In the genomic region with DNA sequence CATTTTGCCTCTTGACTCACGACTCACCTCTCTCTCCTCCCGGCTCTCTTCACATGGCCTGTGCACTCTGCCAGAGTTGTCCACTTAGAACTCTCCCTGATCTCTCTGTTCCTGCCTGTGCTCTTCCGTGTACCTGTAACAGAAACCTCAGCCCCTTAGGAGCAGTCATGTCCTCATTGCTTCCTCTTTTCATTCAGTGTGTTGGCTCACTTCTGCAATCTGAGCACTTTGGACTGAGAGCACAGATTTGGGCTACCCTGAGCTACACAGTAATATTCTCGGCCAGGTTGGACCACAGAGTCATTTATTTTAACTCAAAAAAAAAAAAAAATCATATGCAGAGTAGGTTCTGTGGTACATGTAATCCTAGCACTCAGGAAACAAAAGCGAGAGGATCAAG, we compare ENCODE assay signal across 21 mouse cellular contexts. TPM values are rescaled to one million over a fixed set of nuclear protein-coding genes. Genes with fewer than 3 reads are reported as not detected.
DNase-seq lines count a peak whose midpoint lies in the region; ATAC-seq lines count a peak whose summit lies in the region.
"Had no signal": no experiment of that assay in that cellular context is flagged by ENCODE, and none has a peak within 500 bp of the region (broad histone marks: within the 10 kb centered on the region; RNA-seq: fewer than 3 reads in every experiment).

No protein-coding gene starts in this region.

- peak; percentile 56 to 69; a peak in 2 of 4 replicates for ATAC-seq in hematopoietic stem cell, adult 5-6 weeks (replicated peaks in 1 of 2; ENCODE audit: insufficient read depth in 1 of 2, low FRiP score in 2 of 2, low TSS enrichment in 1 of 2, low read depth in 1 of 2, poor library complexity in 2 of 2, severe bottlenecking in 2 of 2)
- ATAC-seq in neutrophil, adult 5-6 weeks (ENCODE audit: extremely low read depth, insufficient number of reproducible peaks, low FRiP score, poor library complexity, severe bottlenecking) = 0 out of 2 replicates have a peak, but pooled peaks have one; percentile 23
- ATAC-seq: activated CD4-positive, CD25-positive, alpha-beta regulatory T cell, adult 4 months; forebrain, embryonic 13.5 days; forebrain, embryonic 16.5 days; hindbrain, embryonic 16.5 days; intestine, embryonic 15.5 days had no signal

- DNase-seq in A20 (ENCODE audit: low read depth, low spot score) = peak; percentile 41
- peak; percentile 14 for DNase-seq in c-Kit-positive CD71-negative TER-119-negative erythroid progenitor cells, embryonic 14.5 days (ENCODE audit: low read depth)
- no peak for DNase-seq in cerebellum, postnatal 4 days (ENCODE audit: low spot score in 2 of 2)
- no peak for DNase-seq in lung, adult 18-20 months
- no peak for DNase-seq in right cerebral cortex, adult 2 months (ENCODE audit: low spot score in 2 of 2)
- no peak for DNase-seq in kidney, postnatal 14 days
- DNase-seq: adrenal gland, adult 8-10 months; adrenal gland, postnatal 25 days; cerebellum, adult 18-20 months; cerebellum, adult 9-10 months; cerebellum, postnatal 25 days; gastrocnemius, postnatal 10 days; gastrocnemius, postnatal 36 days; heart, postnatal 4 days had no signal

RNA-seq across cellular contexts. Expression of a gene that starts 39.5 kb away (rescaled TPM):
- 138 and 169 TPM in 2 replicates for total RNA-seq in hematopoietic stem cell, adult 5-6 weeks (2017)
- 108 and 118 TPM in 2 replicates for total RNA-seq in neutrophil, adult 5-6 weeks (2017)

RNA-seq across cellular contexts. Expression of a gene that starts 43.8 kb away (rescaled TPM):
- 4.3 and 10.6 TPM in 2 replicates for total RNA-seq in hematopoietic stem cell, adult 5-6 weeks (2017)
- total RNA-seq in neutrophil, adult 5-6 weeks (2017) = not detected in 2 replicates

Comparison
In these comparisons a context has a peak if more than half of its experiments do, and no peak if none do; other contexts are left out.
1. DNase-seq: peak in A20 (single experiment) and c-Kit-positive CD71-negative TER-119-negative erythroid progenitor cells, embryonic 14.5 days (single experiment); none in cerebellum, postnatal 4 days (0 of 2), lung, adult 18-20 months (0 of 2), right cerebral cortex, adult 2 months (0 of 2) and kidney, postnatal 14 days (single experiment).